Mouse (Mus musculus): ENCODE results near the gene Dact3. TPM values are rescaled to one million over a fixed set of nuclear protein-coding genes. Genes with fewer than 3 reads are reported as not detected.
A peak's percentile ranks its signal among the peaks of the same experiment; 100 is the strongest.

Gene Dact3
- polyA plus RNA-seq, 1 experiment from 2014 or later: 3.5 TPM

DNA sequence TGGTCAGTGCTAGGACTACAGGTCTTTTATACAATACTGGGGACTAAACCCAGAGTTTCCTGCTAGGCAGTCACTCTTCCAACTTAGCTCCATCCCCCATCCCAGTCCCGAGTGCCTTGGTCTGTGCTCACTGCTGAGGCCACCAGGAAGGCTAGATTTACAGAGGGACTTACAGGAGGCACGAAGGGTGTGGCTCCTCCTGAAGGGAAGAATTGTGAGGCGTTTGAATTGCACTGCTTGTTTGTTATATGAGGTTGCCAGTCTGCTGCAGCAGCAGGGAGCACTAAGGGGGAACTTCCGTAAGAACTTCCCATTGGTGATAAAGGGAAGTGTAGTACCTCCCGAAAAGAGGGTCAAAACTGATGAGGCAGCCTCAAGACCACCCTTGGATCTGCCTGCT, 5.5 kb downstream of the Dact3 start:
- H3K9ac ChIP-seq (ENCODE audit: low read depth, low read length): peak overlapping the region; percentile 20; the same call in 1 of the 2 replicates
- no peak overlapping the region for H3K27ac ChIP-seq (ENCODE audit: low read depth, low read length)
- no peak overlapping the region for H3K4me2 ChIP-seq (ENCODE audit: low read length)
- peaks cover 19% of the 10 kb centered on the region for H3K27me3 ChIP-seq (replicated peaks; ENCODE audit: control insufficient read depth, insufficient read depth, low read length)
- H3K4me3 ChIP-seq (ENCODE audit: low read length): no peak overlapping the region
- 17% methylated on average over 5 of the region's 5 CpGs for WGBS
- H3K36me3 ChIP-seq (ENCODE audit: control insufficient read depth, insufficient read depth, low read length): peaks cover 11% of the 10 kb centered on the region
- ATAC-seq: no peak
- peaks cover 5% of the 10 kb centered on the region for H3K9me3 ChIP-seq (ENCODE audit: control insufficient read depth, low read length)
- H3K4me1 ChIP-seq (ENCODE audit: control insufficient read depth, insufficient read depth, low read depth, low read length): peaks cover 13% of the 10 kb centered on the region

DNA sequence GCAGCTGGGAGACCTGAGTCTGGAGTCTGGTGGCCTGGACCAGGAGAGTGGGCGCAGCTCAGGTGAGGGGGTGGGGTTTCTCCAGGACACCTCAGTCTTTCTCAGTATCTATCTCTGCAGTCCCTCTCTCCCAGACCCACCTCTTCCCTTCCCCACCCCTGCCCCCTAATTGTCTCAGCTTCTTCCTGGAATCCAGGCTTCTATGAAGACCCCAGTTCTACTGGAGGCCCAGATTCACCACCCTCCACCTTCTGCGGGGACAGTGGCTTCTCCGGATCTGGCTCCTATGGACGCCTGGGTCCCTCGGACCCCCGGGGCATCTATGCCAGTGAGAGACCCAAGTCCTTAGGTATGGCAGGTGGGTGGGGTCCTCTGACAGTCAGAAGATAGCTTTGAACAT, 8.0 kb downstream of the Dact3 start:
- no peak overlapping the region for H3K27ac ChIP-seq (ENCODE audit: low read depth, low read length)
- no peak overlapping the region for H3K9ac ChIP-seq (ENCODE audit: low read depth, low read length)
- peaks cover 3% of the 10 kb centered on the region; the same call in 1 of the 2 replicates for H3K4me1 ChIP-seq (ENCODE audit: control insufficient read depth, insufficient read depth, low read depth, low read length)
- H3K27me3 ChIP-seq (replicated peaks; ENCODE audit: control insufficient read depth, insufficient read depth, low read length): peaks cover 19% of the 10 kb centered on the region
- no peak overlapping the region for H3K4me2 ChIP-seq (ENCODE audit: low read length)
- WGBS: 96% methylated on average over 6 of the region's 6 CpGs
- ATAC-seq: no peak
- H3K36me3 ChIP-seq (ENCODE audit: control insufficient read depth, insufficient read depth, low read length): peaks cover 20% of the 10 kb centered on the region
- H3K4me3 ChIP-seq (ENCODE audit: low read length): no peak overlapping the region
- H3K9me3 ChIP-seq (ENCODE audit: control insufficient read depth, low read length): peaks cover 10% of the 10 kb centered on the region

DNA sequence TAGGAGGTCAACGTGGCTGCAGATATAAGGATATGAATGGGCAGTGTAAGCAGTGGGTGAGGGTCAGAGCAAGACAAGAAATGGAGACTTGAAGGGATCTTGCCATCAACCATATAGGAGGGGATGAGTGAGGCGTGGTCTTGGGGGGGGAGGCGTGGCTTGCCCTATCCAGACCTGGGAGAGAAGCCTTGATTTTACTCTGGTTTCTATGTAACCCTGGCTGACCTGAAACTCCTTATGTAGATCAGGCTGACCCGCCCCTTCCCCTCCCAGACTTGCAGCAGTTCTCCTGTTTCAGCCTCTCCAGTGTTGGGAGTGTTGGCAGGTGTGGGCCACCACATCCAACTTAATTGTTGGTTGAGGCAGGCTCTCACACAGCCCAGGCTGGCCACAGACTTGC, 9.2 kb downstream of the Dact3 start:
- H3K4me1 ChIP-seq (ENCODE audit: control insufficient read depth, insufficient read depth, low read depth, low read length): peaks cover 3% of the 10 kb centered on the region; the same call in 1 of the 2 replicates
- H3K9ac ChIP-seq (ENCODE audit: low read depth, low read length): no peak overlapping the region
- ATAC-seq: peak; percentile 28; the same call in 1 of the 2 replicates
- H3K27me3 ChIP-seq (replicated peaks; ENCODE audit: control insufficient read depth, insufficient read depth, low read length): peaks cover 19% of the 10 kb centered on the region
- H3K9me3 ChIP-seq (ENCODE audit: control insufficient read depth, low read length): peaks cover 10% of the 10 kb centered on the region
- no peak overlapping the region for H3K4me2 ChIP-seq (ENCODE audit: low read length)
- 52% methylated on average over 4 of the region's 4 CpGs for WGBS
- no peak overlapping the region for H3K27ac ChIP-seq (ENCODE audit: low read depth, low read length)
- H3K4me3 ChIP-seq (ENCODE audit: low read length): no peak overlapping the region
- H3K36me3 ChIP-seq (ENCODE audit: control insufficient read depth, insufficient read depth, low read length): peaks cover 20% of the 10 kb centered on the region

DNA sequence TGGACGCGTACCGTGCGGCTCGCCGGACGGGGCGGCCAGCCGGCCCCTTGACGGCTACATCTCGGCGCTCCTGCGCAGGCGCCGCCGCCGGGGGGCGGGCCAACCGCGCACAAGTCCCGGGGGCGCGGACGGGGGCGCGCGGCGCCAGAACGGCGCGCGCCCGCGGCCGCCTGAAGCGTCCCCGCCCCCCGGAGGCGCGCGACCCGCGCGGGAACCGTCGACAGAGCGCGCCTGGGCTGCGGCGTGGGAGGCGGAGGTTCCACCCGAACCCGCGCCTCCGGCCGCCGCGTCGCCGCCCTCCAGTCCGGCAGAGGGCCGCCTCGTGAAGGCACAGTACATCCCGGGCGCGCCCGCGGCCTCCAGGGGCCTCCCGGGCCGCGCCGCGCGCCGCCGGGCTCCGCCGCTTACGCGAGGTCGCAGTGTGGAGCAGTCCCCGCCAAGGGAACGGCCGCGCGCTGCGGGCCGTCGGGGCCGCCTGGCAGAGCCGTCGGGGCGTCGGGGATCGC, 10.2 kb downstream of the Dact3 start:
- Histone ChIP-seq H3K9ac (ENCODE audit: low read depth, low read length) (no peak overlapping the region; the same call in 1 of the 2 replicates), H3K27me3 (replicated peaks; ENCODE audit: control insufficient read depth, insufficient read depth, low read length) (peaks cover 19% of the 10 kb centered on the region), H3K36me3 (ENCODE audit: control insufficient read depth, insufficient read depth, low read length) (peaks cover 20% of the 10 kb centered on the region), H3K4me3 (ENCODE audit: low read length) (peak overlapping the region; percentile 4), H3K9me3 (ENCODE audit: control insufficient read depth, low read length) (peaks cover 10% of the 10 kb centered on the region), H3K4me2 (ENCODE audit: low read length) (peak overlapping the region; percentile 39), H3K4me1 (ENCODE audit: control insufficient read depth, insufficient read depth, low read depth, low read length) (no peaks in the 10 kb centered on the region), H3K27ac (ENCODE audit: low read depth, low read length) (no peak overlapping the region)
- WGBS: 15% methylated on average over 57 of the region's 95 CpGs
- ATAC-seq: no peak

DNA sequence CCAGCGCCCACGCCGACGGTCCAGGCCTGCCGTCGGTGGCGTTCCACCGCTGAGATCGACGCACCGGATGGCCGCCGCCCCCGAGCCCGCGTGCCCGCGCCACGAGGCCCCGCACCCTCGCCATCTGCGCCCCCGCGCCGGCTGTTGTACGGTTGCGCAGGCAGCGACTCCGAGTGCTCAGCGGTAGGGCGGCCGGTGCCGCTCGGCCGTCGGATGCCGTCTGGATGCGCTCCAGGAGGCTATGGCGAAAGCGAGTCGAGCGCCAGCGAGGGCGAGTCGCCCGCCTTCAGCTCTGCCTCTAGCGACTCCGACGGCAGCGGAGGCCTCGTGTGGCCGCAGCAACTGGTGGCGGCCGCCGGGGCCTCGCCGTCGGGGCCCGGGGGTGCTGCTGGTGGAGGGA, 10.8 kb downstream of the Dact3 start:
- Histone ChIP-seq H3K27me3 (replicated peaks; ENCODE audit: control insufficient read depth, insufficient read depth, low read length) (peaks cover 22% of the 10 kb centered on the region), H3K27ac (ENCODE audit: low read depth, low read length) (no peak overlapping the region), H3K36me3 (ENCODE audit: control insufficient read depth, insufficient read depth, low read length) (peaks cover 20% of the 10 kb centered on the region)

DNA sequence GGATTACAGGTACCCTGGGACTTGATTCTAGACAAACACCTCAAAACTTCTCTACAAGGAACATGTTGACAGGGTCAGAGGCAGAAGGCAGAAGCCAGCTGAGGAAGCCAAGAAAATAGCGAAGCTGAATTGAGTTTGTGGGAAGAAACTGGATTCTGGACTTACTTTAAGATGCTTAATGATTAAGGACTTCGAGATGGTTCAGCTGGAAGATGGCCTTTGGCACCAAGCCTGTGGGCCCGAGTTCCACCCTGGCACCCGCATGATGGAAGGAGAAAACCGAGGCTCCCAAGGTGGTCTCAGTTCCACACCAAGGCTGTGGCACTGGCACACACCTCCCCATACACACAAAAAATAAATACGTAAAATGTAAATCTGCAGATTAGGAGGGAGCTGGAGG, 15.4 kb downstream of the Dact3 start:
- 50% methylated on average over 6 of the region's 6 CpGs for WGBS
- H3K27ac ChIP-seq (ENCODE audit: low read depth, low read length): no peak overlapping the region
- peaks cover 6% of the 10 kb centered on the region for H3K9me3 ChIP-seq (ENCODE audit: control insufficient read depth, low read length)
- ATAC-seq: no peak
- peak overlapping the region; percentile 23; the same call in 1 of the 2 replicates for H3K9ac ChIP-seq (ENCODE audit: low read depth, low read length)
- H3K27me3 ChIP-seq (replicated peaks; ENCODE audit: control insufficient read depth, insufficient read depth, low read length): peaks cover 8% of the 10 kb centered on the region
- H3K4me1 ChIP-seq (ENCODE audit: control insufficient read depth, insufficient read depth, low read depth, low read length): peaks cover 21% of the 10 kb centered on the region
- peaks cover 10% of the 10 kb centered on the region; the same call in 1 of the 2 replicates for H3K36me3 ChIP-seq (ENCODE audit: control insufficient read depth, insufficient read depth, low read length)
- no peak overlapping the region for H3K4me2 ChIP-seq (ENCODE audit: low read length)
- no peak overlapping the region for H3K4me3 ChIP-seq (ENCODE audit: low read length)

More for the DNA sequence above, 10.8 kb downstream of the Dact3 start:
- Histone ChIP-seq H3K4me2 (ENCODE audit: low read length) (no peak overlapping the region), H3K9ac (ENCODE audit: low read depth, low read length) (no peak overlapping the region), H3K4me3 (ENCODE audit: low read length) (no peak overlapping the region), H3K9me3 (ENCODE audit: control insufficient read depth, low read length) (peaks cover 10% of the 10 kb centered on the region), H3K4me1 (ENCODE audit: control insufficient read depth, insufficient read depth, low read depth, low read length) (peaks cover 2% of the 10 kb centered on the region; the same call in 1 of the 2 replicates)
- no peak for ATAC-seq
- 47% methylated on average over 58 of the region's 59 CpGs for WGBS

DNA sequence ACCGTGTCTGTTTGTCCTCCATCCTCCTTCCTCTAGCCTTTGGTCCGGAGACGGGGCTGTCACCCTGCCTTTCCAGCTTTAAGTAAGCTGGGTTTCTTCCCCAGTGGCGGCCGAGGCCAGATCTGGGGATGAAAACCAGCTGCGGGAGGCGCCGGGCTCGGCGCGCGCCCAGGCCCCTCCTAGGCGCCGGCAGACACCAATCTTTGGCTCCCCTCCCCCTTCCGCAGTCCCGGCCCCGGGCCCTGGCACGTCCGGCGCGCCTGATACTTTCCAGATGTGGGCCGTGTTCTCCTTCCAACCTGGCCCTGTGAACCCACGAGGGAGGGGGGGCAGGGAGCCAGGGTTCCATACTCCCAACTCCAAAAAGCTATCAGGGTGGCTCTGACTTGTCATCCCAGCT, 15.8 kb downstream of the Dact3 start:
- Histone ChIP-seq H3K4me2 (ENCODE audit: low read length) (peak overlapping the region; percentile 21; the same call in 1 of the 2 replicates), H3K9me3 (ENCODE audit: control insufficient read depth, low read length) (peaks cover 3% of the 10 kb centered on the region; the same call in 1 of the 2 replicates), H3K4me3 (ENCODE audit: low read length) (no peak overlapping the region), H3K27me3 (replicated peaks; ENCODE audit: control insufficient read depth, insufficient read depth, low read length) (peaks cover 8% of the 10 kb centered on the region), H3K9ac (ENCODE audit: low read depth, low read length) (peak overlapping the region; percentile 23; the same call in 1 of the 2 replicates), H3K27ac (ENCODE audit: low read depth, low read length) (no peak overlapping the region), H3K4me1 (ENCODE audit: control insufficient read depth, insufficient read depth, low read depth, low read length) (peaks cover 21% of the 10 kb centered on the region), H3K36me3 (ENCODE audit: control insufficient read depth, insufficient read depth, low read length) (peaks cover 6% of the 10 kb centered on the region; the same call in 1 of the 2 replicates)
- WGBS: 2% methylated on average over 23 of the region's 23 CpGs
- no peak for ATAC-seq

DNA sequence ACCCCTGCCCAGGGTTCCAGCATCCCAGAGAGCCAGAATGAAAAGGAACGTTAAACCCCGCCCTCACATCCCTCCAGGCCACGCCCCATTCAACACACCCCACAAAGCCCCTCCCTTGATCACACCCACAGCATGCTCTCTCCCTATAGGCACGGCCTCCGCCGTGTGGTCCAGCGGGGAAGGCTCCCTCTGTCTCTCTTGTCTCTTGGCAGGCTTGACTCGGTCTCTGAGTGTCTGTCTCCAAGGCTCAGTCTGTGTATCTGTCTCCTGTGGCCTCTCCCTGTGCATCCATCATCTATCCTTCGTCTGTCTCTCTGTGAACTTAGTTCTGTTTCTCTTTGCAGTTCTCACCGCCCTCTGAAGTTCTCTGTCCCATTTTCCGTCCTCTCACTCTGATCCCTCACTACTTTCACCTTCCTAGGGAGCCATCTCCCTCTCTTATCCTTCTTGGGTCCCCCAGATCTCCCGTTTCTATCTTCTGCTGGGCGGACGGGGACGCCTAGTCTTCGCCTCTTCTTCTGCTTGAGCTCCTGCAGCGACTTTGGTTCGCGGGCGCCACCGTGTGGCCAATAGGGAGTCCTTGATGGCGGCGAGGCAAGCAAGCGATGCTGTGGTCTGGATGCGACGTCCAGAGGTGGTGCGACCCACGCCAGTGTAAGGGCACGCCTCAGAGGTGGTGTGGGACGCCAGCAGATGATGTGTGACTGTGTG, 16.7 kb downstream of the Dact3 start, which contains the start of gene Gng8:
TSS of gene Gng8 (plus strand) at position 146 of the 711 bp plus-strand sequence.
- under 1% methylated on average over 30 of the region's 30 CpGs for WGBS
- no peaks in the 10 kb centered on the region for H3K36me3 ChIP-seq (ENCODE audit: control insufficient read depth, insufficient read depth, low read length)
- ATAC-seq: peak; percentile 68
- peak within 1 kb of the TSS; percentile 26 for H3K4me3 ChIP-seq (ENCODE audit: low read length)
- H3K9ac ChIP-seq (ENCODE audit: low read depth, low read length): peak within 1 kb of the TSS; percentile 39
- peaks cover 8% of the 10 kb centered on the region for H3K27me3 ChIP-seq (replicated peaks; ENCODE audit: control insufficient read depth, insufficient read depth, low read length)
- peak within 1 kb of the TSS; percentile 64 for H3K4me2 ChIP-seq (ENCODE audit: low read length)
- no peaks in the 10 kb centered on the region for H3K9me3 ChIP-seq (ENCODE audit: control insufficient read depth, low read length)
- H3K4me1 ChIP-seq (ENCODE audit: control insufficient read depth, insufficient read depth, low read depth, low read length): peaks cover 21% of the 10 kb centered on the region
- peak within 1 kb of the TSS; percentile 6; the same call in 1 of the 2 replicates for H3K27ac ChIP-seq (ENCODE audit: low read depth, low read length)

DNA sequence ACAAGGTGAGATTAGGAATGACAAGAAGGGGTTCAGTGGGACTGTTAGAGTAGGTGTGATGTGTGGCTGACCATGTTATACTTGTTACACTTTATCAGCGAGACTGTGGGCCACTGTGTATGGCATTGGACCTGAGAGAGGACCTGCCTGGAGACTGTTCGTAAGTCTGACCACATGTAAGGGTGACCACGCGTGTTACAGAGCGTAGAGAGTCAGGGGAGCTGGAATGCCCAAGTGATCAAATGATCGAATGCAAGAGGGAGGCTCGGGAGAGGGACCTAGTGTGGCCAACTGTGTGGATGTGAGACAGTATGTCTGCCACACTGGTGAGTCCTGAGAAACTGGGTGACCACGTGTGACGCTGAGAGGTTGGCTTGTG, 17.2 kb downstream of the Dact3 start:
- no peak overlapping the region for H3K9ac ChIP-seq (ENCODE audit: low read depth, low read length)
- peaks cover 8% of the 10 kb centered on the region for H3K27me3 ChIP-seq (replicated peaks; ENCODE audit: control insufficient read depth, insufficient read depth, low read length)
- no peak overlapping the region for H3K27ac ChIP-seq (ENCODE audit: low read depth, low read length)
- H3K36me3 ChIP-seq (ENCODE audit: control insufficient read depth, insufficient read depth, low read length): no peaks in the 10 kb centered on the region
- no peaks in the 10 kb centered on the region for H3K9me3 ChIP-seq (ENCODE audit: control insufficient read depth, low read length)
- peaks cover 21% of the 10 kb centered on the region for H3K4me1 ChIP-seq (ENCODE audit: control insufficient read depth, insufficient read depth, low read depth, low read length)
- ATAC-seq: peak; percentile 31; the same call in 1 of the 2 replicates
- WGBS: 41% methylated on average over 9 of the region's 9 CpGs
- H3K4me2 ChIP-seq (ENCODE audit: low read length): peak overlapping the region; percentile 64
- H3K4me3 ChIP-seq (ENCODE audit: low read length): no peak overlapping the region

All from hindbrain, embryonic 16.5 days (tissue).